In the genomic region with DNA sequence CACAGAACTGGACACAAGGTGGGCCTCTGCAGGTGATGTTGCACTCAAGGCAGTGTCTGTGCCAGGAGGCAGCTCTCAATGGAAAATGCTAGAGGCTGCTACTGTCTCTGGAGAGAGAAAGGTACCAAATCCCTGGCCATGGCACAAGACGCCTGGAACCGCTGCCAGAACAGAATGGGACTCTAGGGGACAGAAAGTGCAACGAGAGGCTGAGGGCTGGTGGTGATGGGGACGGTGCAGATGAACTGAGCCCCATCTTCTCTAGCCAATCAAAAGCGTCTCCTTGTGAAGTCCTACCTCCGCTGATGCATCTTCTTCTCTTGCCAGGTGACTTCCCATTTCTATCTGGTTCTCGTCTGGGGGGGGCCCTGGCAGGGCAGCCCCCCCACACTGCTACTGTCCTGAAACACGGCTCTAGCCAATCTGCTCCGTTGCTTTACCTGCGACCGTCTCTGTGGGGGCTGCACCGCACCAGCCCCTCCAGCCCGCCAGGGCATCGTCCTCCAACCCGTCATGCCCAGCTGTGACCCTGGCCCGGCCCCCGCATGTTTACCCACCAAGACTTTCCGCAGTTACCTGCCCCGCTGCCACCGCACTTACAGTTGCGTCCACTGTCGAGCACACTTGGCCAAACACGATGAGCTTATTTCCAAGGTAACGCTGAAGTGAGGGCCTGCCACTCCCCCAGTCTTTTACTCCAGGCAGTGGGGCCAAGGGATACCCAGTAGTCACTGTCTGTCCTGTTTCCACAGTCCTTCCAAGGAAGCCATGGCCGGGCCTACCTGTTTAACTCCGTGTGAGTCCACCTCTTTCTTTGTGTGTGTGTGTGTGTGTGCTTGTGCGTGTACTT, we compare ENCODE assay signal across 8 mouse cellular contexts. TPM values are rescaled to one million over a fixed set of nuclear protein-coding genes. Genes with fewer than 3 reads are reported as not detected.
A peak's percentile ranks its signal among the peaks of the same experiment; 100 is the strongest.
DNase-seq lines count a peak whose midpoint lies in the region; ATAC-seq and TF ChIP-seq lines count a peak whose summit lies in the region.

No protein-coding gene starts in this region.

- no peaks in the 10 kb centered on the region for H3K9me3 ChIP-seq in heart, embryonic 12.5 days (replicated peaks)
- no peaks in the 10 kb centered on the region for H3K9me3 ChIP-seq in liver, embryonic 12.5 days (replicated peaks)
- no peaks in the 10 kb centered on the region for H3K9me3 ChIP-seq in stomach, postnatal 0 days (ENCODE audit: control insufficient read depth, low read length)

- peaks cover 13% of the 10 kb centered on the region for H3K36me3 ChIP-seq in heart, embryonic 12.5 days
- H3K36me3 ChIP-seq in heart, adult 2 months (ENCODE audit: control insufficient read depth, insufficient read depth, low read length), result no peaks in the 10 kb centered on the region
- H3K36me3 ChIP-seq in liver, embryonic 12.5 days, result peaks cover 55% of the 10 kb centered on the region
- no peaks in the 10 kb centered on the region for H3K36me3 ChIP-seq in stomach, postnatal 0 days (ENCODE audit: control insufficient read depth, insufficient read depth, low read length)

- peak overlapping the region; percentile 26 for H3K9ac ChIP-seq in heart, embryonic 12.5 days
- H3K9ac ChIP-seq in heart, adult 2 months (ENCODE audit: low read depth, low read length), result no peak overlapping the region
- peak overlapping the region; percentile 90 for H3K9ac ChIP-seq in liver, embryonic 12.5 days
- H3K9ac ChIP-seq in stomach, postnatal 0 days (ENCODE audit: low read length), result no peak overlapping the region; the same call in 1 of the 2 replicates

- 0 out of 2 replicates have a peak, but pooled peaks cover 3% of the 10 kb centered on the region for H3K27me3 ChIP-seq in heart, embryonic 12.5 days (replicated peaks)
- peaks cover 5% of the 10 kb centered on the region for H3K27me3 ChIP-seq in heart, adult 2 months (ENCODE audit: control insufficient read depth, insufficient read depth, low read length)
- H3K27me3 ChIP-seq in liver, embryonic 12.5 days (replicated peaks), result peaks cover 14% of the 10 kb centered on the region
- 0 out of 2 replicates have a peak, but pooled peaks cover 2% of the 10 kb centered on the region for H3K27me3 ChIP-seq in stomach, postnatal 0 days (ENCODE audit: control insufficient read depth, insufficient read depth, low read length)

- intact Hi-C loops in heart, adult 2 months (cut with DNase I), result no loop called here

- no peak for TF ChIP-seq POLR2A in heart, adult 2 months (IDR thresholded peaks at IDR 0.05; ENCODE audit: insufficient read depth, low read depth, low read length)

- TF ChIP-seq EP300 in heart, adult 2 months (IDR thresholded peaks at IDR 0.05; ENCODE audit: insufficient read depth, low read depth, low read length), result no peak
- no peak for TF ChIP-seq EP300 in stomach, postnatal 0 days (optimal IDR thresholded peaks at IDR 0.05)

- WGBS in heart, embryonic 12.5 days, result 8% methylated on average over 27 of the region's 27 CpGs
- WGBS in heart, adult 2 months, result 13% methylated on average over 27 of the region's 27 CpGs
- 21% methylated on average over 27 of the region's 27 CpGs for WGBS in liver, embryonic 12.5 days (ENCODE audit: insufficient replicate concordance)
- WGBS in stomach, postnatal 0 days, result 5% methylated on average over 27 of the region's 27 CpGs

- peak overlapping the region; percentile 69 for H3K4me2 ChIP-seq in heart, embryonic 12.5 days
- H3K4me2 ChIP-seq in liver, embryonic 12.5 days, result peak overlapping the region; percentile 89
- peak overlapping the region; percentile 29; the same call in 1 of the 2 replicates for H3K4me2 ChIP-seq in stomach, postnatal 0 days (replicated peaks; ENCODE audit: low read depth)

- TF ChIP-seq CTCF in heart, adult 2 months (IDR thresholded peaks at IDR 0.05), result no peak
- no peak for TF ChIP-seq CTCF in stomach, postnatal 0 days (IDR thresholded peaks at IDR 0.05; ENCODE audit: low read depth)

- H3K27ac ChIP-seq in heart, embryonic 12.5 days (ENCODE audit: poor library complexity, severe bottlenecking), result no peak overlapping the region
- no peak overlapping the region for H3K27ac ChIP-seq in heart, adult 2 months
- peak overlapping the region; percentile 99 for H3K27ac ChIP-seq in liver, embryonic 12.5 days
- H3K27ac ChIP-seq in stomach, postnatal 0 days (replicated peaks), result no peak overlapping the region

- ATAC-seq in heart, embryonic 12.5 days (ENCODE audit: insufficient number of reproducible peaks, low FRiP score), result no peak
- ATAC-seq in erythroid progenitor cell, adult 5-6 weeks (replicated peaks; ENCODE audit: low FRiP score, poor library complexity, severe bottlenecking), result peak; percentile 21; the same call in 1 of the 2 replicates
- ATAC-seq in liver, embryonic 12.5 days, result no peak
- no peak for ATAC-seq in stomach, postnatal 0 days (ENCODE audit: low FRiP score, low TSS enrichment)

- H3K4me1 ChIP-seq in heart, embryonic 12.5 days (replicated peaks), result peaks cover 78% of the 10 kb centered on the region
- H3K4me1 ChIP-seq in heart, adult 2 months (ENCODE audit: control insufficient read depth, insufficient read depth, low read length), result no peaks in the 10 kb centered on the region
- peaks cover 97% of the 10 kb centered on the region for H3K4me1 ChIP-seq in liver, embryonic 12.5 days
- peaks cover 6% of the 10 kb centered on the region for H3K4me1 ChIP-seq in stomach, postnatal 0 days (replicated peaks; ENCODE audit: control insufficient read depth, insufficient read depth)

- peak overlapping the region; percentile 50 for H3K4me3 ChIP-seq in heart, embryonic 12.5 days
- no peak overlapping the region for H3K4me3 ChIP-seq in heart, adult 2 months
- H3K4me3 ChIP-seq in liver, embryonic 12.5 days, result peak overlapping the region; percentile 74
- 0 out of 2 replicates have a peak overlapping the region, but pooled peaks have one; percentile 4 for H3K4me3 ChIP-seq in stomach, postnatal 0 days (ENCODE audit: low read depth, low read length)

- no peak for DNase-seq in heart, adult 2 months
- peak; percentile 39 for DNase-seq in R1 (ENCODE audit: low read depth, low spot score)
- DNase-seq in stomach, postnatal 0 days (ENCODE audit: low spot score), result no peak
- no peak for DNase-seq in frontal cortex, postnatal 25 days (ENCODE audit: low spot score in 2 of 2)
- no peak for DNase-seq in lung, postnatal 36 days

- no peaks in the 10 kb centered on the region for H3K79me2 ChIP-seq in heart, adult 2 months (replicated peaks; ENCODE audit: control insufficient read depth, insufficient read depth, low read length)

RNA-seq across cellular contexts. Expression of a gene that starts 2.7 kb away (rescaled TPM):
- 10.0 and 11.5 TPM in 2 replicates for polyA plus RNA-seq in heart, embryonic 12.5 days (2016; fragmentation: Nextera tagmentation; extraction: Ambion mirVana)
- total RNA-seq in heart, adult 2 months (2021), result under 1 TPM; 0.44 to 0.45 TPM
- 1.5 and 1.7 TPM in 2 replicates for polyA plus RNA-seq in heart, adult 2 months (2012; rRNA removed)
- total RNA-seq in erythroid progenitor cell, adult 5-6 weeks (2015; ENCODE audit: low replicate concordance), result 377 and 399 TPM in 2 replicates
- 327 and 382 TPM in 2 replicates for total RNA-seq in erythroid progenitor cell, adult 5-6 weeks (2017; ENCODE audit: low replicate concordance)
- 49.8 and 52.1 TPM in 2 replicates for polyA plus RNA-seq in liver, embryonic 12.5 days (2016; fragmentation: Nextera tagmentation; extraction: Ambion mirVana)
- polyA plus RNA-seq in stomach, postnatal 0 days (2015; fragmentation: Nextera tagmentation; extraction: Ambion mirVana), result 1.6 and 2.4 TPM in 2 replicates

RNA-seq across cellular contexts. Expression of a gene that starts 6.9 kb away (rescaled TPM):
- 8.5 and 9.2 TPM in 2 replicates for polyA plus RNA-seq in heart, embryonic 12.5 days (2016; fragmentation: Nextera tagmentation; extraction: Ambion mirVana)
- total RNA-seq in heart, adult 2 months (2021), result 1 to 10 TPM; 1.8 to 2.0 TPM
- 1.5 and 1.7 TPM in 2 replicates for polyA plus RNA-seq in heart, adult 2 months (2012; rRNA removed)
- not detected in 2 replicates for total RNA-seq in erythroid progenitor cell, adult 5-6 weeks (2015; ENCODE audit: low replicate concordance)
- not detected in 2 replicates for total RNA-seq in erythroid progenitor cell, adult 5-6 weeks (2017; ENCODE audit: low replicate concordance)
- polyA plus RNA-seq in liver, embryonic 12.5 days (2016; fragmentation: Nextera tagmentation; extraction: Ambion mirVana), result 3.8 and 3.9 TPM in 2 replicates
- polyA plus RNA-seq in stomach, postnatal 0 days (2015; fragmentation: Nextera tagmentation; extraction: Ambion mirVana), result 3.8 and 3.9 TPM in 2 replicates

RNA-seq across cellular contexts. Expression of a gene that starts 9.4 kb away (rescaled TPM):
- 22.7 and 23.6 TPM in 2 replicates for polyA plus RNA-seq in heart, embryonic 12.5 days (2016; fragmentation: Nextera tagmentation; extraction: Ambion mirVana)
- 1 to 10 TPM; 4.0 to 4.6 TPM for total RNA-seq in heart, adult 2 months (2021)
- 3.5 and 7.4 TPM in 2 replicates for polyA plus RNA-seq in heart, adult 2 months (2012; rRNA removed)
- total RNA-seq in erythroid progenitor cell, adult 5-6 weeks (2015; ENCODE audit: low replicate concordance), result 67.4 and 70.0 TPM in 2 replicates
- 26.2 and 54.4 TPM in 2 replicates for total RNA-seq in erythroid progenitor cell, adult 5-6 weeks (2017; ENCODE audit: low replicate concordance)
- polyA plus RNA-seq in liver, embryonic 12.5 days (2016; fragmentation: Nextera tagmentation; extraction: Ambion mirVana), result 57.2 and 59.8 TPM in 2 replicates
- 16.3 and 16.5 TPM in 2 replicates for polyA plus RNA-seq in stomach, postnatal 0 days (2015; fragmentation: Nextera tagmentation; extraction: Ambion mirVana)

RNA-seq across cellular contexts. Expression of a gene that starts 21.6 kb away (rescaled TPM):
- polyA plus RNA-seq in heart, embryonic 12.5 days (2016; fragmentation: Nextera tagmentation; extraction: Ambion mirVana), result 35.4 and 38.9 TPM in 2 replicates
- 10 to 100 TPM; 62.8 to 72.5 TPM for total RNA-seq in heart, adult 2 months (2021)
- polyA plus RNA-seq in heart, adult 2 months (2012; rRNA removed), result 47.6 and 61.2 TPM in 2 replicates
- total RNA-seq in erythroid progenitor cell, adult 5-6 weeks (2015; ENCODE audit: low replicate concordance), result 67.0 and 77.5 TPM in 2 replicates
- 83.7 and 85.0 TPM in 2 replicates for total RNA-seq in erythroid progenitor cell, adult 5-6 weeks (2017; ENCODE audit: low replicate concordance)
- 28.1 and 29.3 TPM in 2 replicates for polyA plus RNA-seq in liver, embryonic 12.5 days (2016; fragmentation: Nextera tagmentation; extraction: Ambion mirVana)
- 24.1 and 29.7 TPM in 2 replicates for polyA plus RNA-seq in stomach, postnatal 0 days (2015; fragmentation: Nextera tagmentation; extraction: Ambion mirVana)

RNA-seq across cellular contexts. Expression of a gene that starts 38.7 kb away (rescaled TPM):
- polyA plus RNA-seq in heart, embryonic 12.5 days (2016; fragmentation: Nextera tagmentation; extraction: Ambion mirVana), result 32.2 and 32.8 TPM in 2 replicates
- 10 to 100 TPM; 79.7 to 81.5 TPM for total RNA-seq in heart, adult 2 months (2021)
- 268 and 301 TPM in 2 replicates for polyA plus RNA-seq in heart, adult 2 months (2012; rRNA removed)
- 0.72 and 12.6 TPM in 2 replicates for total RNA-seq in erythroid progenitor cell, adult 5-6 weeks (2015; ENCODE audit: low replicate concordance)
- total RNA-seq in erythroid progenitor cell, adult 5-6 weeks (2017; ENCODE audit: low replicate concordance), result 1.8 and 3.8 TPM in 2 replicates
- polyA plus RNA-seq in liver, embryonic 12.5 days (2016; fragmentation: Nextera tagmentation; extraction: Ambion mirVana), result 30.8 and 32.3 TPM in 2 replicates
- polyA plus RNA-seq in stomach, postnatal 0 days (2015; fragmentation: Nextera tagmentation; extraction: Ambion mirVana), result 101 and 103 TPM in 2 replicates

Comparison
In these comparisons a context has a peak if more than half of its experiments do, and no peak if none do; other contexts are left out.
1. H3K9ac ChIP-seq: peak in heart, embryonic 12.5 days (single experiment) and liver, embryonic 12.5 days (single experiment); none in heart, adult 2 months (single experiment) and stomach, postnatal 0 days (single experiment).
2. H3K4me2 ChIP-seq: peak in every context shown above with its lines; median percentile 89 in liver, embryonic 12.5 days; 69 in heart, embryonic 12.5 days; 29 in stomach, postnatal 0 days.